Mouse (Mus musculus): ENCODE measurements around the gene Magi2.
"Not testable (repeated sequence)": the region's sequence is repeated elsewhere in the genome, so short reads cannot be mapped to it uniquely, and the experiment has no call there.

Gene Magi2

GRCm38 (mm10) chr5:19462541-19462940 is 235.7 kb downstream of the Magi2 start:
- DNase-seq (ENCODE audit: low spot score): no peak

- no peak for DNase-seq (ENCODE audit: low spot score)
These were observed 238.5 kb downstream of the Magi2 start for GRCm38 (mm10) chr5:19465383-19465782.

GRCm38 (mm10) chr5:19472851-19473439 is 246.1 kb downstream of the Magi2 start:
- no peak for DNase-seq (ENCODE audit: low spot score)

GRCm38 (mm10) chr5:19482981-19483380 is 256.1 kb downstream of the Magi2 start:
- DNase-seq (ENCODE audit: low spot score): no peak

- DNase-seq (ENCODE audit: low spot score): no peak
These were observed 261.1 kb downstream of the Magi2 start for GRCm38 (mm10) chr5:19487947-19488346.

GRCm38 (mm10) chr5:19501005-19501404 is 274.2 kb downstream of the Magi2 start:
- DNase-seq (ENCODE audit: low spot score): no peak

- no peak for DNase-seq (ENCODE audit: low spot score)
These were observed 295.3 kb downstream of the Magi2 start for GRCm38 (mm10) chr5:19522168-19522567.

GRCm38 (mm10) chr5:19539348-19539747 is 312.5 kb downstream of the Magi2 start:
- DNase-seq (ENCODE audit: low spot score): no peak

- no peak for DNase-seq (ENCODE audit: low spot score)
These were observed 319.6 kb downstream of the Magi2 start for GRCm38 (mm10) chr5:19546424-19546823.

- DNase-seq (ENCODE audit: low spot score): no peak
These were observed 320.1 kb downstream of the Magi2 start for GRCm38 (mm10) chr5:19546900-19547299.

- no peak for DNase-seq (ENCODE audit: low spot score)
These were observed 326.7 kb downstream of the Magi2 start for GRCm38 (mm10) chr5:19553510-19553909.

- no peak for DNase-seq (ENCODE audit: low spot score)
These were observed 338.8 kb downstream of the Magi2 start for GRCm38 (mm10) chr5:19565636-19566035.

- DNase-seq (ENCODE audit: low spot score): not testable (repeated sequence)
These were observed 339.3 kb downstream of the Magi2 start for GRCm38 (mm10) chr5:19566136-19566535.

GRCm38 (mm10) chr5:19607700-19608099 is 380.9 kb downstream of the Magi2 start:
- no peak for DNase-seq (ENCODE audit: low spot score)

GRCm38 (mm10) chr5:19611788-19612187 is 385.0 kb downstream of the Magi2 start:
- no peak for DNase-seq (ENCODE audit: low spot score)

- DNase-seq (ENCODE audit: low spot score): no peak
These were observed 394.8 kb downstream of the Magi2 start for GRCm38 (mm10) chr5:19621678-19622077.

- DNase-seq (ENCODE audit: low spot score): no peak
These were observed 407.1 kb downstream of the Magi2 start for GRCm38 (mm10) chr5:19633976-19634375.

GRCm38 (mm10) chr5:19637789-19638188 is 411.0 kb downstream of the Magi2 start:
- DNase-seq (ENCODE audit: low spot score): no peak

GRCm38 (mm10) chr5:19655986-19656385 is 429.1 kb downstream of the Magi2 start:
- DNase-seq (ENCODE audit: low spot score): no peak

GRCm38 (mm10) chr5:19666416-19666815 is 439.6 kb downstream of the Magi2 start:
- DNase-seq (ENCODE audit: low spot score): no peak

GRCm38 (mm10) chr5:19717296-19717695 is 490.5 kb downstream of the Magi2 start:
- no peak for DNase-seq (ENCODE audit: low spot score)

- DNase-seq (ENCODE audit: low spot score): no peak
These were observed 499.4 kb downstream of the Magi2 start for GRCm38 (mm10) chr5:19726277-19726676.

- DNase-seq (ENCODE audit: low spot score): no peak
These were observed 518.5 kb downstream of the Magi2 start for GRCm38 (mm10) chr5:19745376-19745775.

- no peak for DNase-seq (ENCODE audit: low spot score)
These were observed 519.1 kb downstream of the Magi2 start for GRCm38 (mm10) chr5:19745916-19746315.

Measured in urinary bladder, postnatal 10 days (tissue).